Mouse (Mus musculus) bone marrow macrophage, adult 2 months (primary cell): Measurements from ENCODE around the gene Fut11.

ENCODE experiments used
- CTCF ChIP-seq: IDR thresholded peaks from 2 replicates; pipeline ENCODE4 v1.5.1; 2012; ENCODE audit warnings: low read depth, mild to moderate bottlenecking, low read length, moderate library complexity
- POLR2A ChIP-seq: IDR thresholded peaks from 2 replicates; pipeline ENCODE4 v1.6.1; 2012; ENCODE audit warnings: mild to moderate bottlenecking, low read depth, low read length, borderline replicate concordance

DNA sequence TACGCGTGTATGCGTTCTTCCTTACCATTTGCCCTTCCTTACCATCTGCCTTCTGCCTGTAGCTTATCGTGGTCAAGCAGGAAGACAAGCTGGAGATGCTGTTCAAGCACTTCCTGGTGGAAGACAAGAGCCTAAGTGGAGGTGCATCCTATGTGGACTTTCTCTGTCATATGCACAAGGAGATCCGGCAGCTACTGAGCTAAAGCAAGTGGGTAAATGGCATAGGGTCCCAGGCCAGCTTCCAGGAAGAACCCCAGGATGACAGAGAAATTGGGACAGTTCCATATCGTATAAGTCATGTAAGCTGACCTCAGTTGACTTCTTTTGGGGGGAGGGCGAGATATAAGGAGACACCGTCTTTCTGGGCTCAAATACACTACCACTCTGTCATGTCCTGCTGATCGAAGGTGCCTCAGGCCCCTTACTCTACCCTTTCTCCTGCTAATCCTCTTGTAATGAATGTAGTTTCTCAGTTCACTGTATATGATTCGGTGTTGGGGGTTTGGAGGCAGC, 1.1 kb upstream of the Fut11 start:
- TF ChIP-seq CTCF (no peak), POLR2A (no peak)
